ENCODE assay signal across 15 mouse cellular contexts in the genomic region with DNA sequence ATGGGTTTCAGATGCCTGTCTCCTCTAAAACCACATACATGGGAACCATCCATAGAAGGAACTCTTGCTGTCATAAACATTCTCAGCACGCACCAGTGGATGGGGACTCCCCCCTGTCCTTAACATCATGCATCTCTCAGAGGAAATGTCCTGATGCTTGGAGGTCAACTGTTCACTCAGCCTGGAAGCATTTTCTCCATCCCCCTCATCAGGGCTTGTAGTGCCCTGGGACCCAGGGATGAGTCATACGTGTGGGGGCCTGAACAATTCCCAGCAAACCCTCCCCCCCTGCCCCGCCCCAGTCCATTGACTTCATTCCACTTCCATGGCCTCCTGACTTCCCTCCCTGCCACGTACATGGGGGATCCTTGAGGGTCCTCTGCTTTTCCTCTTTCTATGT.
"Had no signal": no experiment of that assay in that cellular context is flagged by ENCODE, and none has a peak within 500 bp of the region (broad histone marks: within the 10 kb centered on the region; RNA-seq: fewer than 3 reads in every experiment).

No protein-coding gene starts in this region.

- H3K4me1 ChIP-seq: limb, embryonic 10.5 days; liver, embryonic 12.5 days; megakaryocyte, embryonic 14.5 days; midbrain, embryonic 15.5 days had no signal

- H3K4me2 ChIP-seq: kidney, embryonic 15.5 days; liver, embryonic 12.5 days; lung, embryonic 14.5 days; midbrain, embryonic 11.5 days; midbrain, embryonic 15.5 days had no signal

- ATAC-seq: liver, embryonic 12.5 days; midbrain, embryonic 15.5 days had no signal

- H3K9me3 ChIP-seq: kidney, embryonic 15.5 days; limb, embryonic 10.5 days; liver, embryonic 12.5 days; megakaryocyte, embryonic 14.5 days; midbrain, embryonic 15.5 days had no signal

- H3K36me3 ChIP-seq: kidney, embryonic 15.5 days; limb, embryonic 10.5 days; liver, embryonic 12.5 days; midbrain, embryonic 15.5 days had no signal

- H3K27me3 ChIP-seq: kidney, embryonic 15.5 days; liver, embryonic 12.5 days; megakaryocyte, embryonic 14.5 days; midbrain, embryonic 15.5 days had no signal

- H3K9ac ChIP-seq: kidney, embryonic 15.5 days; liver, embryonic 12.5 days; lung, embryonic 14.5 days; midbrain, embryonic 15.5 days had no signal

- H3K27ac ChIP-seq: kidney, embryonic 15.5 days; left cerebral cortex, adult 2 months; limb, embryonic 10.5 days; liver, embryonic 12.5 days; midbrain, embryonic 15.5 days had no signal

- H3K4me3 ChIP-seq: kidney, embryonic 15.5 days; left cerebral cortex, adult 2 months; limb, embryonic 10.5 days; liver, embryonic 12.5 days; megakaryocyte, embryonic 14.5 days; midbrain, embryonic 15.5 days had no signal

- DNase-seq: kidney, adult 18-20 months; kidney, postnatal 25 days; lung, embryonic 14.5 days; lung, postnatal 36 days; right cerebral cortex, postnatal 4 days; spleen, adult 18-20 months; thymus, adult 18-20 months; thymus, postnatal 14 days had no signal
